Mouse (Mus musculus): ENCODE results near the gene Gm12216.
A peak's percentile ranks its signal among the peaks of the same experiment; 100 is the strongest.
"Not testable (repeated sequence)": the region's sequence is repeated elsewhere in the genome, so short reads cannot be mapped to it uniquely, and the experiment has no call there.

Gene Gm12216

GRCm38 (mm10) chr11:53770125-53770791 is 88.8 kb downstream of the Gm12216 start:
- DNase-seq (ENCODE audit: low spot score): peak; percentile 76

GRCm38 (mm10) chr11:53769760-53770124 is 89.3 kb downstream of the Gm12216 start, which contains the start of gene Irf1:
Gene Irf1 (plus strand): TSS chr11:53770014.
- peak; percentile 94 for DNase-seq (ENCODE audit: low spot score)

- DNase-seq (ENCODE audit: low spot score): no peak
Measured at GRCm38 (mm10) chr11:53769185-53769576, 89.9 kb downstream of the Gm12216 start.

- DNase-seq (ENCODE audit: low spot score): no peak
Measured at GRCm38 (mm10) chr11:53768422-53769184, 90.5 kb downstream of the Gm12216 start.

GRCm38 (mm10) chr11:53764581-53764980 is 94.5 kb downstream of the Gm12216 start:
- no peak for DNase-seq (ENCODE audit: low spot score)

GRCm38 (mm10) chr11:53763496-53764140 is 95.4 kb downstream of the Gm12216 start:
- peak; percentile 89 for DNase-seq (ENCODE audit: low spot score)

- DNase-seq (ENCODE audit: low spot score): peak; percentile 92
Measured at GRCm38 (mm10) chr11:53762827-53763495, 96.1 kb downstream of the Gm12216 start.

- no peak for DNase-seq (ENCODE audit: low spot score)
Measured at GRCm38 (mm10) chr11:53762426-53762825, 96.6 kb downstream of the Gm12216 start.

- DNase-seq (ENCODE audit: low spot score): peak; percentile 64
Measured at GRCm38 (mm10) chr11:53761822-53762221, 97.2 kb downstream of the Gm12216 start.

- DNase-seq (ENCODE audit: low spot score): no peak
Measured at GRCm38 (mm10) chr11:53761284-53761683, 97.8 kb downstream of the Gm12216 start.

- no peak for DNase-seq (ENCODE audit: low spot score)
Measured at GRCm38 (mm10) chr11:53759545-53760406, 99.3 kb downstream of the Gm12216 start.

GRCm38 (mm10) chr11:53758791-53759351 is 100.2 kb downstream of the Gm12216 start:
- no peak for DNase-seq (ENCODE audit: low spot score)

GRCm38 (mm10) chr11:53758033-53758432 is 101.0 kb downstream of the Gm12216 start:
- DNase-seq (ENCODE audit: low spot score): not testable (repeated sequence)

- DNase-seq (ENCODE audit: low spot score): no peak
Measured at GRCm38 (mm10) chr11:53757612-53758011, 101.4 kb downstream of the Gm12216 start.

GRCm38 (mm10) chr11:53755011-53755595 is 104.0 kb downstream of the Gm12216 start:
- DNase-seq (ENCODE audit: low spot score): no peak

- DNase-seq (ENCODE audit: low spot score): no peak
Measured at GRCm38 (mm10) chr11:53749716-53750352, 109.2 kb downstream of the Gm12216 start.

GRCm38 (mm10) chr11:53749306-53749705 is 109.8 kb downstream of the Gm12216 start:
- DNase-seq (ENCODE audit: low spot score): no peak

- no peak for DNase-seq (ENCODE audit: low spot score)
Measured at GRCm38 (mm10) chr11:53748614-53749013, 110.4 kb downstream of the Gm12216 start.

- DNase-seq (ENCODE audit: low spot score): no peak
Measured at GRCm38 (mm10) chr11:53747985-53748384, 111.1 kb downstream of the Gm12216 start.

- no peak for DNase-seq (ENCODE audit: low spot score)
Measured at GRCm38 (mm10) chr11:53745260-53745659, 113.8 kb downstream of the Gm12216 start.

All from urinary bladder, postnatal 14 days (tissue).